Mouse (Mus musculus) small intestine, adult 10 weeks (tissue): ENCODE results near the gene Dagla. TPM values are rescaled to one million over a fixed set of nuclear protein-coding genes. Genes with fewer than 3 reads are reported as not detected.

Experiments used
- polyA plus RNA-seq: library from polyadenylated mRNA; stranded (reverse); fragments of 350-450 nt; fragmentation: Illumina TruSeq; extraction: RNeasy Lipid Tissue Mini Kit (QIAGEN cat#74804); gene quantifications from one replicate; pipeline ENCODE4 v1.2.3, GENCODE M21; 2014; ENCODE audit warnings: low replicate concordance

Dagla gene
- polyA plus RNA-seq, result not detected

GRCm38 (mm10) chr19:10304810-10305544 lies at the start of gene Dagla:
TSS of gene Dagla (minus strand) at chr19:10304877.

GRCm38 (mm10) chr19:10240654-10241305 lies 63.9 kb downstream of the Dagla start, which contains the start of gene Myrf:
TSS of gene Myrf (minus strand) at chr19:10240748.

GRCm38 (mm10) chr19:10203848-10204615 lies 100.6 kb downstream of the Dagla start, which contains the start of the genes Tmem258 and Fen1:
TSS of gene Tmem258 (plus strand) at chr19:10204014.
TSS of gene Fen1 (minus strand) at chr19:10204169.

Other genes with a start within 250 kb of the Dagla start
- gene Fads2, start 203.1 kb downstream of the Dagla start, polyA plus RNA-seq, result 4.8 TPM
- 23.1 TPM for gene Fads1, start 122.0 kb downstream of the Dagla start, polyA plus RNA-seq
- 12.3 TPM for gene Tmem258, start 100.9 kb downstream of the Dagla start, polyA plus RNA-seq
- gene Fen1, start 100.7 kb downstream of the Dagla start, polyA plus RNA-seq, result 2.0 TPM
- gene Myrf, start 64.1 kb downstream of the Dagla start, polyA plus RNA-seq, result 3.0 TPM
- gene Syt7, start 84.2 kb upstream of the Dagla start, polyA plus RNA-seq, result 1.2 TPM
- gene Lrrc10b, start 152.6 kb upstream of the Dagla start, polyA plus RNA-seq, result not detected
- not detected for gene Ppp1r32, start 178.1 kb upstream of the Dagla start, polyA plus RNA-seq
- gene Cpsf7, start 220.4 kb upstream of the Dagla start, polyA plus RNA-seq, result 66.4 TPM
- 51.4 TPM for gene Sdhaf2, start 221.3 kb upstream of the Dagla start, polyA plus RNA-seq